Mouse (Mus musculus): Measurements from ENCODE around the gene Hils1. TPM values are rescaled to one million over a fixed set of nuclear protein-coding genes. Genes with fewer than 3 reads are reported as not detected.
A peak's percentile ranks its signal among the peaks of the same experiment; 100 is the strongest.
"Not testable (repeated sequence)": the region's sequence is repeated elsewhere in the genome, so short reads cannot be mapped to it uniquely, and the experiment has no call there.

Hils1 gene
- total and polyA plus RNA-seq, 3 experiments, result not detected

GRCm38 (mm10) chr11:94969709-94970108 lies 2.3 kb downstream of the Hils1 start:
- peaks cover 21 to 22% of the 10 kb centered on the region in 2 experiments for H3K27me3 ChIP-seq (ENCODE audit: control insufficient read depth in 1 of 2, insufficient read depth in 2 of 2, low read length in 2 of 2)
- H3K9me3 ChIP-seq (replicated peaks; ENCODE audit: insufficient read depth, low read length); H3K4me3 ChIP-seq (ENCODE audit: control insufficient read depth in 1 of 2, insufficient read depth in 1 of 2, low read depth in 2 of 2, low read length in 2 of 2); H3K79me2 ChIP-seq (ENCODE audit: control insufficient read depth, insufficient read depth, low read length, poor library complexity); DNase-seq (ENCODE audit: low read depth, low spot score); H3K4me1 ChIP-seq (ENCODE audit: control insufficient read depth in 1 of 2, insufficient read depth in 2 of 2, low read length in 2 of 2); H3K27ac ChIP-seq (ENCODE audit: control insufficient read depth, low read depth, low read length); H3K36me3 ChIP-seq (ENCODE audit: control insufficient read depth in 1 of 2, insufficient read depth in 2 of 2, low read length in 2 of 2); H3K9ac ChIP-seq (ENCODE audit: control insufficient read depth, low read depth, low read length, poor library complexity, severe bottlenecking): not testable (repeated sequence)
- TF ChIP-seq TBP (IDR thresholded peaks at IDR 0.05; ENCODE audit: low read depth, low read length), result peak; percentile 61

- H3K36me3 ChIP-seq (ENCODE audit: control insufficient read depth in 1 of 2, insufficient read depth in 2 of 2, low read length in 2 of 2), result no peaks in the 10 kb centered on the region
- H3K4me3 ChIP-seq (ENCODE audit: control insufficient read depth in 1 of 2, insufficient read depth in 1 of 2, low read depth in 2 of 2, low read length in 2 of 2), result no peak overlapping the region
- H3K9me3 ChIP-seq (replicated peaks; ENCODE audit: insufficient read depth, low read length), result no peaks in the 10 kb centered on the region
- peaks cover 0 to 3% of the 10 kb centered on the region in 2 experiments; a peak in 1 of 4 replicates for H3K4me1 ChIP-seq (ENCODE audit: control insufficient read depth in 1 of 2, insufficient read depth in 2 of 2, low read length in 2 of 2)
- H3K79me2 ChIP-seq (ENCODE audit: control insufficient read depth, insufficient read depth, low read length, poor library complexity), result no peaks in the 10 kb centered on the region
- DNase-seq (ENCODE audit: low read depth, low spot score), result peak; percentile 74
- H3K27me3 ChIP-seq (ENCODE audit: control insufficient read depth in 1 of 2, insufficient read depth in 2 of 2, low read length in 2 of 2), result peaks cover 19 to 20% of the 10 kb centered on the region in 2 experiments
- H3K9ac ChIP-seq (ENCODE audit: control insufficient read depth, low read depth, low read length, poor library complexity, severe bottlenecking), result no peak overlapping the region
- H3K27ac ChIP-seq (ENCODE audit: control insufficient read depth, low read depth, low read length), result no peak overlapping the region
- TF ChIP-seq NRF1 (IDR thresholded peaks at IDR 0.05; ENCODE audit: insufficient read depth, low read depth, low read length, poor library complexity, severe bottlenecking) (0 out of 2 replicates have a peak, but pooled peaks have one; percentile 19), UBTF (IDR thresholded peaks at IDR 0.05; ENCODE audit: borderline replicate concordance, insufficient read depth, low read depth, low read length) (no peak), RAD21 (IDR thresholded peaks at IDR 0.05; ENCODE audit: low read depth, low read length) (peak; percentile 71), ZC3H11A (IDR thresholded peaks at IDR 0.05; ENCODE audit: low read depth, low read length) (peak; percentile 49), MEF2A (IDR thresholded peaks at IDR 0.05; ENCODE audit: extremely low read depth, insufficient replicate concordance, low read depth, low read length, poor library complexity, severe bottlenecking) (no peak), KAT2A (conservative IDR thresholded peaks at IDR 0.05; ENCODE audit: low read depth, low read length) (no peak), ELF1 (IDR thresholded peaks at IDR 0.05; ENCODE audit: low read depth, low read length) (0 out of 2 replicates have a peak, but pooled peaks have one; percentile 23), HCFC1 (IDR thresholded peaks at IDR 0.05; ENCODE audit: low read depth, low read length) (no peak), SMC3 (IDR thresholded peaks at IDR 0.05; ENCODE audit: low read depth, low read length) (peak; percentile 79), CTCF (IDR thresholded peaks at IDR 0.05 in 2 of 3, conservative IDR thresholded peaks at IDR 0.05 in 1 of 3; ENCODE audit: control insufficient read depth in 1 of 3, insufficient read depth in 1 of 3, low read depth in 2 of 3, low read length in 3 of 3, poor library complexity in 1 of 3, severe bottlenecking in 1 of 3) (peak; percentile 58 to 85 (median 67)), GATA1 (IDR thresholded peaks at IDR 0.05; ENCODE audit: low read depth, low read length) (no peak), EP300 (IDR thresholded peaks at IDR 0.05; ENCODE audit: low read depth in 1 of 2, low read length in 2 of 2) (no peak)
These were observed 3.0 kb downstream of the Hils1 start for GRCm38 (mm10) chr11:94970210-94970943.
